Mouse (Mus musculus) spleen, postnatal 4 days (tissue): ENCODE measurements around the gene Mxra8.

ENCODE experiments used
- DNase-seq, 2 experiments: peaks; one replicate each; pipeline ENCODE4 v3.0.0; 2022; ENCODE audit warnings: low spot score in 2 of 2

Mxra8 gene

DNA sequence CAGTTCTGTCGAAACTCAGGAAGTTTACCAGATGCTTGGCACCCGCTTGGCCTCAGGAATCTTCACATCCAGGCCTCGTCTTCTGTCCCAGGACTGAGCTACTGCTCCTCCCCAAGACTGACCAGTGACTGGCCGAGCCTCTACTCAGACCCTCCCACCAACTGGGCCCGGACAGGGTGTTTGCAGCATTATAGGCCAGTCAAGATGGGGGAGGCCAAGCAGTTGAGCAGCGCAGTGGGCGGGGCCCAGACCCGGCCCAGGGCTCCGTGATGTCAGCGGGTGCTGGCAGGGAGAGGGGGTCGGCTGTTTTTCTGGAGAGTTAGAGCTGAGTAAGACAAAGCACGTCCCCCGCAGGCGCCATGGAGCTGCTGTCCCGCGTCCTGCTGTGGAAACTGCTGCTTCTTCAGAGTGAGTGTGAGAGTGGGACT is at the start of gene Mxra8:
TSS of gene Mxra8 (plus strand) at position 198 of the 428 bp plus-strand sequence.
- peak; percentile 36 to 67 for DNase-seq

- no peak for DNase-seq
Measured at GRCm38 (mm10) chr4:155790021-155790489, 49.4 kb upstream of the Mxra8 start, which contains the start of gene Ankrd65. TSS of gene Ankrd65 (plus strand) at chr4:155790439.

- DNase-seq: no peak
Measured at GRCm38 (mm10) chr4:155790650-155791161, 48.8 kb upstream of the Mxra8 start.

- no peak for DNase-seq
Measured at GRCm38 (mm10) chr4:155791240-155791933, 48.1 kb upstream of the Mxra8 start.

DNA sequence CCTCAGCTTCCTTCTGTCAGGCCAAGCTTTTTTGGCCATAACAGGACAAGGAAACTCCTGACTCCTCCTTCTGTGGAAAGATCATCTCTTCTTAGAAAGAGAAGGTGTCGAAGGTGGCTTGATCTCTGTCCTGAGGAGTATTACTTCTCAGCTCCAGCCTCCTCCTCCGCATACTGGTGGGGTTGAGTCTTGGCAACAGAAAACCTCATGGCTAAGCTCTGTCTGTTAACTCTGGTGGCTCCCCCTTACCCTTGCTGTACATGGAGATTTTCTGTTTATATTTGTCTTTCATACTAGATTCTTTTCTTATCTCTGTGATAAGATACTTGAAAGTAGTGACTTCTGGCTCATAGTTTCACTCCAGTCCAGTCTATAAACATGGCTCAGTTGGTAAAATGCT is 45.8 kb upstream of the Mxra8 start:
- DNase-seq: no peak

DNA sequence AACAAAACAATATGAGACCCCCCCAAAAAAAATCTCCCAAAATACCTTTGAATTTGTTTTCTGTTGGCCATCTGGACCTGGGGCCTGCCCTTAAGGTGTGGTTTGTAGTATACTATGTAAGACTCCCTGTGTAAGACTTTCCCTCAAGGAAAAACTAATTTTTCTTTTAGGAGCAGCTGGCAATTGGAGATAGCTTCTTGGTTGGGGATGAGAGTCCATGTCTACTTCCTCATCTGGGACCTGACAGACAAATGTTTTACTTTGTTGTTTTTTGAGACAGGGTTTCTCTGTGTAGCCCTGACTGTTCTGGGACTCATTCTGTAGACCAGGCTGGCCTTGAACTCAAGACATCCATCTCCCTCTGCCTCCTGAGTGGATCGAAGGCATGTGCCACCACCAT is 37.4 kb upstream of the Mxra8 start:
- DNase-seq: no peak

DNA sequence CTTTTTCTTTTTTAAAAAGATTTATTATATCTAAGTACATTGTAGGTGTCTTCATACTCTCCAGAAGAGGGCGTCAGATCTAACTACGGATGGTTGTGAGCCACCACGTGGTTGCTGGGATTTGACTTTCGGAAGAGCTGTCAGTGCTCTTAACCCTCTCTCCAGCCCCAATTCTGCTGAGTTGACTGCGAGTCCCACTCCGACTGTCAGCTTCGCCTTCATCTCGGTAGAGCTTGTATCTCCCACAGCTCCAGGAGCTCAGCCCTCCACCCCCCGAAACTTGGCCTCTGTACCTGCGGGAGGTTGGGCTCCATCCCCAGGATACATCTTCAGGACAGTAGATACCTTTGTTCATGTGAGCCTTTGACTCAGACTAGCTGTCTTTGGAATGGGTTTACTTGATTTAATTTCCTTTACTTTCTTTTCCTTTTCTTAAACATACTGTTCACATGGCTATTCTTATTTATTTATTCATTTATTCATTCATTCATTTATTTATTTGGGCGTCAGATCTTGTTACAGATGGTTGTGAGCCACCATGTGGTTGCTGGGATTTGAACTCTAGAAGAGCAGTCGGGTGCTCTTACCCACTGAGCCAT is 36.6 kb upstream of the Mxra8 start, which contains the start of gene Mrpl20:
TSS of gene Mrpl20 (plus strand) at position 138 of the 599 bp plus-strand sequence.
- DNase-seq: peak in 1 of 2 experiments; percentile 65

GRCm38 (mm10) chr4:155803340-155804041 is 36.0 kb upstream of the Mxra8 start:
- DNase-seq: peak; percentile 95 to 99

DNA sequence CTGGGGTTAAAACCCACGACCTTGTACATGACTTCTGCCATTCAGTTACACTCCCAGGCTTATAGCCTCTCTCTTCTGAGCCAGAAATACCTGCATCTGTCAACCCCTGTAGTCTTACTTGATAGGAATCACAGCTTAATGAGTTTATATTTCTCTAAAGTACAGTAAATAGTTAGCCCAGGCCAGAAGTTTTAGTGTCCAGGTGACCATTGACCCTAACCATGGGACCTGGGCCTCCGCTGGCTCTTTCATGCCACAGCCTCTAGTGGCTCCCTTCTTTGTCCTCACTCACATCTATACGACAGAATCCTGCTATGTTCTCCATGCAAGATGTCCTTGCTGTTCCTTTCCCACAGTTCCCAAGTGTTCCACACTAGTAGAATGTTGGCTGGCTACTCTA is 31.6 kb upstream of the Mxra8 start:
- DNase-seq: no peak

DNA sequence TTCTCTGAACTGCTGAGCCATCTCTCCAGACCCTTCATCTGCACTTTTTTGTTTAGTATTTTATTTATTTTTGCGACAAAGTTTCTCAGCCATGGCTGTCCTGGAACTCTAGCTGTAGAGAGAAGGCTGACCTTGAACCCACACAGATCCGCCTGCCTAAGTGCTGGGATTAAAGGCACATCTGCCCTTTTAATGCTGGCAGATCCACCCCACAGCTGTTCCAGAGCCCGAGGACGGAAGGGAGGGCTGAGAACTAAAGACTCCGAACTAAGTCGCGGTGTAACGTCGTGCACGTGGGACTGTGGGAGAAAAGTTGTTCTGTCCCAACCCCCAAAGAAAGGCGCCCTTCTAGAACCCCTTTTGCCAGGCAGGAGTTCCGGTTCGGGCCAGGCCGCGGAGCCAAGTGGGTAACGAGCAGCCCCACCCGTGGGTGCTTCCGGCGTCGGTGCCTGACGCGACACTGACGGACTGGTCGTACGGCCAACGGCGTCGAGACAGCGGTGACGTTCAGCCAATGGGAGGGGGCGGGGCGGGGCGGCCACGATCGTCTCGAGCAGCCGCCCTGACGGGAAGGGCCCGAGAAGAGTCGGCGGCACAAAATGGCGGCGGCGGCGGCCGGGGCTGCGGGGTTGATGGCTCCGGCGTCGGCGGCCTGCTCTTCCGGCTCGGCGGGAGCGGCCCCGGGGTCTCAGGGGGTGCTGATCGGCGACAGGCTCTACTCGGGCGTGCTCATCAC is 27.4 kb upstream of the Mxra8 start, which contains the start of gene Ccnl2:
TSS of gene Ccnl2 (plus strand) at position 561 of the 736 bp plus-strand sequence.
- DNase-seq: peak; percentile 92 to 96

DNA sequence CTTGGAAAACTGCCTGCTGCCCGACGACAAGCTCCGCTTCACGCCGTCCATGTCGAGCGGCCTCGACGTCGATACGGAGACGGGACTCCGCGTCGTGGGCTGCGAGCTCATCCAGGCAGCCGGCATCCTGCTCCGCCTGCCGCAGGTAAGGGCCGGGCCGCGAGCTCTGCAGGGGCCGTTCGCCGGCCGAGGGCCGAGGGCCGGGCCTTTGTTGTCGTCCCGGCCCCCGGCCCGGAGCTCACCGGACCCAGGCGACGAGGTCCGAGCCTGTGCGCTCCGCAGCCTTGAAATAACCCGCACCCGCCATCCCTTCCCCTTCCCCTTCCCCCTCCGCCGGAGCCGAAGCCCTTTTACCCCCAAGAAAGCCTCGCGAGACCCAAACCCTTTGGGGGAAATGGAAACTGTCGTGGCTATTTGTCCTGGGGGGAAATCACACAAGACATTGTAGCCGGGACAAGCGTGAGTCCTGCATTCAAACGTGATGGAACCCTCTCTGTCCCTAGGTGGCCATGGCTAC is 26.8 kb upstream of the Mxra8 start:
- DNase-seq: peak; percentile 49 to 78

DNA sequence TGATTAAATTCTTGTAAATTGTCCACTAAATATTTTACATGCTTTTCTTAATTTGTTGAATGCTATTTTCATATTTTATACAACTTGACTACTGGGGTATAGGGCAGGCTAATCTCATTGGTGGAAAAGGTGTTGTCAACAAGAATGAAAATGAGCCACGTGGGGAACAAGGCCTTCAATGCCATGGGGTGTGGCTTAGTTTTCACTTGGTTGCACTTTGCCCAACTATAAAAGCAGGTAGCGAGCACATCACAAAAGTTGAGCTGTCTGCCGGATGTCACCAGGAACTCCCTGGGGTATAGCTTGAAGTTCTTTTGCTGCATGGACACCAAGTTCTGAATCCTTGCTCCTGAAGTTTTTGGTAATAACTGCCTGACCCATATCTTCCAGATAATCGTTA is 21.9 kb upstream of the Mxra8 start:
- no peak for DNase-seq

DNA sequence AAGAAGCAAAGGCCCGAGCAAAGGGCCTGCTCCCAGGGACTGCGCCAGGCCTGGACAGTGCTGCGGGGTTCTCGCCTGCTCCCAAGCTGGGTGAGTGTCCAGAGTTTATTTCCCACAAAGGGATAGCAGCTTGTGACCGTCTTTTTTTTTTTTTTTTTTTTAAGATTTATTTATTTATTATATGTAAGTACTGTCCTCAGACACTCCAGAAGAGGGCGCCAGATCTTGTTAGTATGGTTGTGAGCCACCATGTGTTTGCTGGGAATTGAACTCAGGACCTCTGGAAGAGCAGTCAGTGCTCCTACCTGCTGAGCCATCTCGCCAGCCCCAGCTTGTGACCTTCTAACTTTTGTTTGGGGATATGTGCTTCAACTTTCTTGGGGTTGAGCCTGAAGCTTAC is 18.5 kb upstream of the Mxra8 start:
- DNase-seq: no peak

DNA sequence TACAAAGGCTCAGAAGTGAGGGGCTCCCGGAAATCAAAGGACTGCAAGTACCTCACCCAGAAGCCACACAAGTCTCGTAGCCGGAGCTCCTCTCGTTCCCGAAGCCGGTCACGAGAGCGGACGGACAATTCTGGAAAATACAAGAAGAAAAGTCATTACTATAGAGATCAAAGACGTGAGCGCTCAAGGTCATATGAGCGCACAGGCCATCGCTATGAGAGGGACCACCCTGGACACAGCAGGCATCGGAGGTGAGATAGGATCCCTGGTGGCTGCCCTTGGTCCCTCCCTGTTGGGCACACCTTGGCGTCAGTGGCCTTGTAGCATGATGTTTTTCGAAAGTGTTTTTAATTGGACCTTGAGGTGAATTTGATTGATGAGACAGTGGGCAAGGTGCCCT is 16.0 kb upstream of the Mxra8 start:
- no peak for DNase-seq

- DNase-seq: no peak
Measured at GRCm38 (mm10) chr4:155829866-155830265, 9.6 kb upstream of the Mxra8 start.

GRCm38 (mm10) chr4:155830596-155830995 is 8.9 kb upstream of the Mxra8 start:
- no peak for DNase-seq

- peak; percentile 98 to 99 for DNase-seq
Measured at GRCm38 (mm10) chr4:155831205-155831766, 8.2 kb upstream of the Mxra8 start, which contains the start of gene Aurkaip1. TSS of gene Aurkaip1 (plus strand) at chr4:155831272.

- DNase-seq: peak in 1 of 2 experiments; percentile 79
Measured at GRCm38 (mm10) chr4:155831831-155832230, 7.6 kb upstream of the Mxra8 start.

GRCm38 (mm10) chr4:155832321-155832720 is 7.2 kb upstream of the Mxra8 start:
- peak; percentile 24 to 68 for DNase-seq

- peak; percentile 17 to 61 for DNase-seq
Measured at GRCm38 (mm10) chr4:155833234-155833633, 6.2 kb upstream of the Mxra8 start.

DNA sequence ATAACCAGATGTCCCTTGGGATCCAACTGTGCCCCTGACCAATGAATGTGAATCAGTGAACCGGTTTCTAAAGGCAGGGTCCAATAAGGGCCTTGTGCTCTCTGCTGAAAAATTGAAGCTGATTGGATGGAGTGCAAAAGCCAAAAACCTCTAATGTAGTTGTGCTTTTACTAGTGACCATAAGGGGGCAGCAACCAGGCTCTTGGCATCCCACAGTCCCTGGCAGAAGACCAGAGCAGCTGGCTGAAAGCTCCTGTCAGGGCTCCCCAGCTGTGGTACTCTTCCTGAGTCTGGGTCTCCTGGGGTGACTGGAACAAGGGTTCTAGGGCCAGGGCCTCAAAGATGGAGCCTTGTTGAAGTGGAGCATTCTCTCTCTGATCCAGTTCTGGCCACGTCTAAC is 5.6 kb upstream of the Mxra8 start:
- peak; percentile 68 to 81 for DNase-seq
